Mouse (Mus musculus): ENCODE measurements around the gene Nav3. TPM values are rescaled to one million over a fixed set of nuclear protein-coding genes. Genes with fewer than 3 reads are reported as not detected.

The Nav3 gene
- polyA plus RNA-seq, 1 experiment: 0.76 TPM

- no peak for DNase-seq (ENCODE audit: low spot score)
These were observed 771.6 kb downstream of the Nav3 start for GRCm38 (mm10) chr10:109684109-109685056.

- no peak for DNase-seq (ENCODE audit: low spot score)
These were observed 783.1 kb downstream of the Nav3 start for GRCm38 (mm10) chr10:109672896-109673295.

GRCm38 (mm10) chr10:109667453-109667852 lies 788.6 kb downstream of the Nav3 start:
- DNase-seq (ENCODE audit: low spot score): no peak

GRCm38 (mm10) chr10:109664629-109665317 lies 791.2 kb downstream of the Nav3 start:
- no peak for DNase-seq (ENCODE audit: low spot score)

GRCm38 (mm10) chr10:109651516-109651915 lies 804.5 kb downstream of the Nav3 start:
- DNase-seq (ENCODE audit: low spot score): no peak

GRCm38 (mm10) chr10:109643598-109643997 lies 812.4 kb downstream of the Nav3 start:
- no peak for DNase-seq (ENCODE audit: low spot score)

GRCm38 (mm10) chr10:109641806-109642205 lies 814.2 kb downstream of the Nav3 start:
- no peak for DNase-seq (ENCODE audit: low spot score)

- no peak for DNase-seq (ENCODE audit: low spot score)
These were observed 818.3 kb downstream of the Nav3 start for GRCm38 (mm10) chr10:109637702-109638101.

Measured in urinary bladder, adult 2 months (tissue).